Mouse (Mus musculus): ENCODE measurements around the gene Slc26a1. TPM values are rescaled to one million over a fixed set of nuclear protein-coding genes. Genes with fewer than 3 reads are reported as not detected.

Gene Slc26a1
- total RNA-seq, 2 experiments from 2014 or later, result not detected

- DNase-seq, result peak; percentile 93 to 94
- intact Hi-C loops (cut with DNase I), result loop anchor here (2.0 kb wide), 1 partner anchor 39 kb away; the partner anchor contains the start of gene Dgkq
Observed at GRCm38 (mm10) chr5:108629634-108630483, 45.5 kb downstream of the Slc26a1 start, which contains the start of the genes Gak and Tmem175. Gene Gak (minus strand): TSS chr5:108629755. Gene Tmem175 (plus strand): TSS chr5:108629770.

GRCm38 (mm10) chr5:108628891-108629633 lies 46.3 kb downstream of the Slc26a1 start:
- no peak for DNase-seq
- intact Hi-C loops (cut with DNase I), result loop anchor here (2.0 kb wide), 1 partner anchor 40 kb away; the partner anchor contains the start of gene Dgkq

GRCm38 (mm10) chr5:108626050-108626660 lies 49.2 kb downstream of the Slc26a1 start:
- no peak for DNase-seq
- intact Hi-C loops (cut with DNase I), result no loop called here

DNA sequence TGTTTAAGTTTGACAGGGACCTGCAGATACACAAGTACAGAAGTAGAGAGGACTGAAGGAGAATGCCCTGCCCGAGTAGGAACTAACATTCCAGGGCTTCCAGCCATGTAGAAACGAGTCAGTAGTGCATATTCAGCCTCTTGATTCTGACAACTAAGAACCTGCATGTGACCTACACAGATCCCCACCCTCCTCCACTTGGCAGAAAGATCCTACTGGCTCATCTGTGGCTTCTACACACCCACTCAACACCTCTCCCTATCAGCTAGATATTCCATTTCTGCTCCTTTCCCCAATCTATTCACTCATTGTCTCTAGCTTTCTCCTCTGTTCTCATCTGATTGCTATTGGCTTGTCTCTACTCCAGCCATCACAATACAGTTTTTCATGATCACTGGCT lies 53.5 kb downstream of the Slc26a1 start:
- intact Hi-C loops (cut with DNase I), result no loop called here
- peak in 1 of 2 experiments; percentile 6 for DNase-seq

Other genes with a start within 250 kb of the Slc26a1 start
- gene Atp5k, start 241.1 kb downstream of the Slc26a1 start, total RNA-seq (2021), result 100 to 1,000 TPM; 860 to 886 TPM
- gene Mfsd7a, start 226.7 kb downstream of the Slc26a1 start, total RNA-seq (2021), result 1 to 10 TPM; 1.1 to 1.4 TPM
- 10 to 100 TPM; 40.9 to 43.4 TPM for gene Pcgf3, start 214.3 kb downstream of the Slc26a1 start, total RNA-seq (2021)
- gene Cplx1, start 125.5 kb downstream of the Slc26a1 start, total RNA-seq (2021), result under 1 TPM in 1 of 2 experiments, not detected in 1; 0.26 TPM
- gene Gak, start 45.8 kb downstream of the Slc26a1 start, total RNA-seq (2021), result 10 to 100 TPM; 27.5 to 31.3 TPM
- gene Tmem175, start 45.8 kb downstream of the Slc26a1 start, total RNA-seq (2021), result 10 to 100 TPM; 10.0 to 10.2 TPM
- gene Idua, start 15.2 kb downstream of the Slc26a1 start, total RNA-seq (2021), result 10 to 100 TPM; 16.7 to 16.9 TPM
- gene Dgkq, start 5.9 kb downstream of the Slc26a1 start, total RNA-seq (2021), result 10 to 100 TPM; 12.5 to 12.8 TPM
- gene Fgfrl1, start 16.8 kb upstream of the Slc26a1 start, total RNA-seq (2021), result 10 to 100 TPM; 16.6 to 16.9 TPM
- gene Rnf212, start 99.4 kb upstream of the Slc26a1 start, total RNA-seq (2021), result not detected
- gene Tmed11, start 119.8 kb upstream of the Slc26a1 start, total RNA-seq (2021), result not detected
- not detected for gene Vmn2r8, start 133.3 kb upstream of the Slc26a1 start, total RNA-seq (2021)
- gene Vmn2r9, start 177.0 kb upstream of the Slc26a1 start, total RNA-seq (2021), result not detected